Mouse (Mus musculus): ENCODE results near the gene Ccl7. TPM values are rescaled to one million over a fixed set of nuclear protein-coding genes. Genes with fewer than 3 reads are reported as not detected.

Ccl7 gene
- polyA plus RNA-seq, 1 experiment from 2014 or later = 2.9 TPM

DNA sequence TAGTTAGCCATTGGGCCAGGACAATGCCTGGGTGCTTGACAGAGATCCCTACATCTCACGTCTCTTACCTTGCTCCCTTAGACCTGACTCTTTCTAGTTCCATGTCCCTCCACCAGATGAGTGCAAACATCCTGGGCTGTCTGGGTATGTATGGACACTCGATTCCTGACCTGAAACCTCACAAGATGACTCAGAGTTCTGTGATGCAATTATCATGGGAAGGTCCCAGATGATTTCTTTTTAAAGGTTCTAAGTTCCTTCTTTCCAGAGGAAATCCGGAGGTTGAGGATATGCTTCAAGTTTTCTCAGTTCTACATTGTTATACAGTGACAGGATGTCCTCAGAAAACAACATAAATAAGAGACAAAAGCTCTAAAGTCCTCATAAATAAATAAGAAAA is 35.4 kb downstream of the Ccl7 start:
- no peaks in the 10 kb centered on the region for H3K4me1 ChIP-seq (replicated peaks; ENCODE audit: insufficient read depth, low read length)
- H3K27ac ChIP-seq = no peak overlapping the region
- no peaks in the 10 kb centered on the region for H3K9me3 ChIP-seq (replicated peaks; ENCODE audit: low read length)
- no peak for ATAC-seq (replicated peaks; ENCODE audit: low FRiP score, low read depth)
- H3K27me3 ChIP-seq (ENCODE audit: insufficient read depth, low read length) = no peaks in the 10 kb centered on the region
- no peak for TF ChIP-seq CTCF (IDR thresholded peaks at IDR 0.05; ENCODE audit: low read depth)
- H3K4me2 ChIP-seq (ENCODE audit: low read length) = no peak overlapping the region
- WGBS = 76% methylated on average over 3 of the region's 3 CpGs
- no peak for DNase-seq (ENCODE audit: low spot score)
- no peaks in the 10 kb centered on the region for H3K36me3 ChIP-seq (ENCODE audit: insufficient read depth, low read length)
- no peak overlapping the region for H3K4me3 ChIP-seq (replicated peaks; ENCODE audit: low read depth, low read length)
- no peak overlapping the region for H3K9ac ChIP-seq (ENCODE audit: low read depth, low read length)

DNA sequence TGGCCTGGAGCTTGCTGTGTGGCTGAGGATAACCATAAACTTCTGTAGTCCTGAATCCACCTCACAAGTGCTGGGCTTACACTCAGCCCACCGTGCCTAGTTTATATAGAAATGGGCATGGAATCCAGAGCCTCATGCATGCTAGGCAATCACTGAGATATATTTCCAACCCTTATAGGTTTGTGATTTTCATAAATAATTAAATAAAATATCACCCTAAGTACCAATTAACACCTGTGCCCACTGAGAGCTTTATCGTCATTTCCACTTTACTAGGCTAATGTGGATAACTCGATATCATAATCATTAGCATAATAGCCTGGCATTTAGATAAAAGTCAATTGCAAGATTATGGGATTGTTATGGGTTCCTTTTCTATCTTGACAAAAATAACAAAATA is 38.8 kb downstream of the Ccl7 start:
- H3K4me2 ChIP-seq (ENCODE audit: low read length) = no peak overlapping the region
- H3K9ac ChIP-seq (ENCODE audit: low read depth, low read length) = no peak overlapping the region
- no peak for TF ChIP-seq CTCF (IDR thresholded peaks at IDR 0.05; ENCODE audit: low read depth)
- H3K27me3 ChIP-seq (ENCODE audit: insufficient read depth, low read length) = no peaks in the 10 kb centered on the region
- DNase-seq (ENCODE audit: low spot score) (no peak), ATAC-seq (replicated peaks; ENCODE audit: low FRiP score, low read depth) (no peak)
- no peaks in the 10 kb centered on the region for H3K9me3 ChIP-seq (replicated peaks; ENCODE audit: low read length)
- 94% methylated on average over 3 of the region's 3 CpGs for WGBS
- no peak overlapping the region for H3K4me3 ChIP-seq (replicated peaks; ENCODE audit: low read depth, low read length)
- H3K36me3 ChIP-seq (ENCODE audit: insufficient read depth, low read length) = no peaks in the 10 kb centered on the region
- no peaks in the 10 kb centered on the region for H3K4me1 ChIP-seq (replicated peaks; ENCODE audit: insufficient read depth, low read length)
- no peak overlapping the region for H3K27ac ChIP-seq

Other genes starting within 250 kb of the Ccl7 start
- gene 5530401A14Rik, start 185.0 kb upstream of the Ccl7 start, polyA plus RNA-seq (2015; fragmentation: Nextera tagmentation; extraction: Ambion mirVana) = not detected in 2 replicates
- gene Asic2, start 77.3 kb upstream of the Ccl7 start, polyA plus RNA-seq (2015; fragmentation: Nextera tagmentation; extraction: Ambion mirVana) = 2.6 and 2.9 TPM in 2 replicates
- gene Ccl2, start 10.1 kb upstream of the Ccl7 start, polyA plus RNA-seq (2015; fragmentation: Nextera tagmentation; extraction: Ambion mirVana) = 2.1 and 2.4 TPM in 2 replicates
- gene Gm17268, start 7.2 kb upstream of the Ccl7 start, polyA plus RNA-seq (2015; fragmentation: Nextera tagmentation; extraction: Ambion mirVana) = not detected in 2 replicates
- 7.9 and 9.1 TPM in 2 replicates for gene Ccl11, start 12.1 kb downstream of the Ccl7 start, polyA plus RNA-seq (2015; fragmentation: Nextera tagmentation; extraction: Ambion mirVana)
- 5.7 and 6.4 TPM in 2 replicates for gene Ccl12, start 56.1 kb downstream of the Ccl7 start, polyA plus RNA-seq (2015; fragmentation: Nextera tagmentation; extraction: Ambion mirVana)
- 0.40 and 0.75 TPM in 2 replicates for gene Ccl8, start 69.5 kb downstream of the Ccl7 start, polyA plus RNA-seq (2015; fragmentation: Nextera tagmentation; extraction: Ambion mirVana)

Measured in kidney, postnatal 0 days (tissue).